Mouse (Mus musculus) layer of hippocampus, adult 11-12 months (tissue): ENCODE results near the gene Otulinl.
A peak's percentile ranks its signal among the peaks of the same experiment; 100 is the strongest.

ENCODE experiments used
- DNase-seq: peaks from one replicate; pipeline ENCODE4 v3.0.0; 2022; ENCODE audit warnings: low spot score

The Otulinl gene

GRCm38 (mm10) chr15:27655015-27655414 is 26.4 kb downstream of the Otulinl start:
- DNase-seq = no peak

GRCm38 (mm10) chr15:27647686-27648085 is 33.7 kb downstream of the Otulinl start:
- no peak for DNase-seq

DNA sequence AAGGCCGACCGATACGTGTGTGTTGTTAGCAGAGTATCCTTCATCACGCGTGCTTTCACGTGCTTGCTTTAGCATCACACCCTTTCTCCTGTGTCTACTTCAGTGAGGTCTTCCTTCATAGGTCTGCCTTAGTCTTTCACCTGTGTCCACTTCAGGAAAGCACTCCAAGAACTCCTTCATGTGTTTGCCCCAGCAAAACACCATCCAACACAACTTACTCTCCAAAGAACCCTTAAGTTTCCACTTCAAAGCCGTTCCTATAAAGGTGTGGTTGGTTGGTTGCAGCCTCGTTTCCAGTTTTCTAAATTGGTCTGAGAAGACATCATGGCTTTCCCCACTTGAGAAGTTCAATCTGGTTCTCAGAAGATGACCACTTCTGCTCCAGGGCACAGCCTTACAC is 34.7 kb downstream of the Otulinl start:
- no peak for DNase-seq

- DNase-seq = no peak
These were observed 36.1 kb downstream of the Otulinl start for GRCm38 (mm10) chr15:27645250-27645649.

DNA sequence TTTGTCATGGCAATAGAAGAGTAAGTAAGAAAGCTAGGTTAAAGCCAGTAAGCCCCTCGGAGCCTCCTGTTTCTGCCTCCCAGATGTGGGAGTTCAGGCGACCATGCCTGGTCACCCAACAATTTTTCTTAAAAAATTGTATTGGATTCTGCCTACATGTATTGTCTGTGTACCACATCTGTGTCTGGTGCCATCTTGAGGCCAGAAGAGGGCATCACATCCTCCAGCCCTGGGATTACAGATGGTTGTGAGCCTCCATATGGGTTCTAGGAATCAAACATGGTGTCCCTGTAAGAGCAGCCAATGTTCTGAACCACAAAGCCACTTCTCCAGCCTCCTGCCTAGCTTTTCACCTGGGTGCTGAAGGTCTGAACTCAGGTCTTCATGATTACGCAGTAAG is 38.5 kb downstream of the Otulinl start:
- peak; percentile 62 for DNase-seq

DNA sequence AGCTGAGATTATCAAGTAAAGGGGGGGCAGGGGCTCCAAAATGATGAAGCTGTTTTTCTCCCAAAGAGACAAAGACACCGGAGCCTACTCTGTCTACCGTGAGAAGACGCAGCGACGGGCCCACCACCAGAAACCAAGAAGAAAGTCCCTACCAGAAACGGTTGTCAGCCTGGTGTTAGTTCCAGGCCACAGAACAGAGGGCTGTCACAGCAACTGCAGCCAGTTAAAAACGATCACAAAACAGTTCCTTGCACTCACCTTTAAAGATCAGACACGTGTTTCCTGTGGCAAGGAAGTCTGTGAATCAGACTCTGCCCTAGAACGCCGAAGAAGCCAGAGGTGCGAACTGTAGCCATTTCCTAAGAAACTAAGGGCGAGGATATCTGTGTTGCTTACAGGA is 40.2 kb downstream of the Otulinl start:
- DNase-seq = no peak

- DNase-seq = no peak
These were observed 47.2 kb downstream of the Otulinl start for GRCm38 (mm10) chr15:27633941-27634900.

GRCm38 (mm10) chr15:27630601-27631383 is 50.6 kb downstream of the Otulinl start, which contains the start of gene Otulin:
Otulin (minus strand) TSS chr15:27630693.
- DNase-seq = peak; percentile 99

GRCm38 (mm10) chr15:27629800-27630600 is 51.4 kb downstream of the Otulinl start:
- no peak for DNase-seq

DNA sequence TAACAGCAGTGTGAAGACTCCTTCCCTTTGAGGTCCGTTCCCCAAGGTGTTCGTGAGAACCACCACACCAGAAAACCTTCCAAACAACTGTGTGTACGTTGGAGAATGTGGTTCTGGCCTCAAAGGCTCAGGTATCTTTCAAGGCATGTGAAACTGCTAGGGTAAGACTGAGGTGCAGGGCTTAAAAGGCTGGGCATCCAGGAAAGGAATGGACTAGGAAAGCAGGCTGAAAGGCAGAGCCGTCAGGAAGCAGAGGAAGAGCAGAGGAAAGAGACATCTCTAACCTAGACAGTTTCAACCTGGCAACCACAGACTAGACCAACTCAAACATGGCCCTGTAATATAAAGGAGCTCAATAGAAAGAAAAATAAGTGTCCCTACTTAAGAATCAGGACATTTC is 52.3 kb downstream of the Otulinl start:
- DNase-seq = no peak

- DNase-seq = no peak
These were observed 53.6 kb downstream of the Otulinl start for GRCm38 (mm10) chr15:27627794-27628193.

GRCm38 (mm10) chr15:27626314-27626713 is 55.1 kb downstream of the Otulinl start:
- no peak for DNase-seq

GRCm38 (mm10) chr15:27625890-27626255 is 55.5 kb downstream of the Otulinl start:
- DNase-seq = no peak

- no peak for DNase-seq
These were observed 56.1 kb downstream of the Otulinl start for GRCm38 (mm10) chr15:27625014-27625889.

DNA sequence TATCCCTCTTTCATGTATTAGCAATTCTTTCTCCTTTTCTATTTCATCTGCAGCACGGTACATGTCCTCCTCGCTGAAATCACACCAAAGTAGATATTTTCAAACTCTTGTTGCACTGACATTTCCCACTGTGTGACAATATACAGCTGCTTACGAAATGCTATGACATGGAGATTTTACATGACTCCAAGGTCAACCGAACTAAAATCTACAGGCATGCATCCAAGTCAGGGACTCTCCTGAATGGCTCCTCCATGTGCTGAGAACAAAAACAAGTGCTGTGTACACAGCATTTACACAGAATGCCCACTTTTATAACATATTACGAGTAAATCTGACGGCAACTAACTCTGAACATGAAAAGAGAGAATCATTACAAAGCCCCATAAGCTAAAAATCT is 58.1 kb downstream of the Otulinl start:
- no peak for DNase-seq

DNA sequence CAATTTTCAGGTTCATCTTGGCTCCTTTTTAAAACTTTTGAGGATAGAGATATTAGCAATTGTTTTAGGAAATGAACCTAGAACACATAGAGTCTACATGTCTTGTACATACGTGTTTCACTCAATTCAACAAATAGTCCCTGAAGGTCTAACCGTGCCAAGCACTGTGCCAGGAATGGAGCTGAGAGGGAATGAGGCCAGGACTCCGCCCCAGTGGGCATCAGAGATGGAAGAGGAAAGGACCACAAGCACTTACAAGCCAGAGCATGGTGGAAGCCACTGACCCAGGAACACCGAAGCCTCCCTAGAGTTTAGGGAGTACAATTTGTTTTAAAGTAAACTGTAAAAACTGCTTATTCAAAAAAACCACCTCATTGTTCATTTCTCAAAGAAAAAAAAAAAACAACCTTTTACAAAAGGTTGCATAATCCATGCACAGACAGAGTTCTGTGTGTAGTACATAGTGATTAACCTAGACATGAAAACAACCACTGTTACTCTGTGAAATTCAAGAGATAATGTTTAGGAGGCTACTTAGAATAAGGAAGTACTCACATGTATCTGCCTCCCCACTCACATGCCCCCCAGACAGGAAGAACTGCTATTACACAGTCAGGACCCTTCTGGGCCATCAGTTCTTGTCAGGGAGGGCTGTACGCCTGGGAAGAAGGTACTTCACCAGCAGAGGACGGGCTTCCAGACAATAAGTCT is 60.7 kb downstream of the Otulinl start:
- no peak for DNase-seq

DNA sequence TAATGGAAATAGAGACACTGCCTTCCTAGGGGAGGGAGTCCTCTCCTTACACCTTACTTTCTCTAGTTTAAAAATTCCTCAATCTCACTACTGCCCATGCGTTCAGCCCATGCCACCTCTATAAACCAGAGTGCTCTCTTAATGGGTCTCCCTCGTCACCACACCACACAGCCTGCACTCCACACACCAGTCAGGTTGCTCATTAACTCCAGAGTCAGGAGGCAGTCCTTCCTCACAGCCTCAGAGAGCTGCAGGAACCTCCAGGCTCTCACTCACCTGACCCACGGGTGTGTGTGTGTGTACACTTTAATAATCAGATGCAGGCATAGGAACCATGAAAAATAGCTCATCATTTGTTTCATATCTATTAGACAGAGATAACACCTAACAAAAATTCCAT is 61.7 kb downstream of the Otulinl start:
- DNase-seq = no peak

- no peak for DNase-seq
These were observed 62.4 kb downstream of the Otulinl start for GRCm38 (mm10) chr15:27618778-27619533.

GRCm38 (mm10) chr15:27617227-27617626 is 64.2 kb downstream of the Otulinl start:
- DNase-seq = no peak

DNA sequence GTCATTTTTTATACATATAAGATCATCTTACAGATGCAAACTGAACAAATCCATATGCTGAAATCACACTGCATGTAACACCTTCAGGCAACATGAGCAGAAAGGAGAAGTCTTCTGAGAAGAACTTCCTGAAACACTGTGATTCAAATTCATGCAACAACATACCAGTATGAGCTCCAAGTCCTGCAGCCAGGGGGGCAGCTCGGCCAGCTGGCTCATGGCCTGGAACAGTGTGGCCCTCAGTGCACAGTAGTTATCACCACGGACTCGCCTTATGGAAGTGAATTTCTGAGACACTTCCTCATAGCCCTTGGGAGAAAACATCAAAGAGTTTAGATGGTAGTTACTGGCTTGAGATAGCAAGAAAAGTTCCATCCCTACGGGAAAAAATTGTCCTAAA is 65.2 kb downstream of the Otulinl start:
- DNase-seq = no peak
